Mouse (Mus musculus): ENCODE measurements around the gene Fscn3. TPM values are rescaled to one million over a fixed set of nuclear protein-coding genes. Genes with fewer than 3 reads are reported as not detected.

Fscn3 gene
- polyA plus RNA-seq (2014; fragmentation: Nextera tagmentation; extraction: Ambion mirVana) = not detected in 2 replicates

GRCm38 (mm10) chr6:28427096-28427839 lies at the start of gene Fscn3:
TSS of gene Fscn3 (plus strand) at chr6:28427789.
- no peak for ATAC-seq (replicated peaks; ENCODE audit: insufficient number of reproducible peaks, low FRiP score, low TSS enrichment, low read depth)
- Histone ChIP-seq H3K4me2 (ENCODE audit: low read depth, low read length) (no peak within 1 kb of the TSS), H3K4me1 (ENCODE audit: control insufficient read depth, insufficient read depth, low read length) (no peaks in the 10 kb centered on the region), H3K9me3 (replicated peaks; ENCODE audit: control insufficient read depth, low read length) (no peaks in the 10 kb centered on the region), H3K27me3 (ENCODE audit: control insufficient read depth, insufficient read depth, low read length) (no peaks in the 10 kb centered on the region), H3K27ac (replicated peaks; ENCODE audit: low read depth, low read length) (no peak within 1 kb of the TSS), H3K36me3 (replicated peaks; ENCODE audit: control insufficient read depth, insufficient read depth, low read depth, low read length) (no peaks in the 10 kb centered on the region; the same call in 1 of the 2 replicates), H3K9ac (replicated peaks; ENCODE audit: low read length) (no peak within 1 kb of the TSS), H3K4me3 (ENCODE audit: low read depth, low read length) (no peak within 1 kb of the TSS)
- WGBS = 76% methylated on average over 3 of the region's 3 CpGs
- no peak for DNase-seq (ENCODE audit: low spot score)

- Histone ChIP-seq H3K4me3 (ENCODE audit: low read depth, low read length) (no peak overlapping the region), H3K36me3 (replicated peaks; ENCODE audit: control insufficient read depth, insufficient read depth, low read depth, low read length) (no peaks in the 10 kb centered on the region), H3K9ac (replicated peaks; ENCODE audit: low read length) (no peak overlapping the region), H3K27ac (replicated peaks; ENCODE audit: low read depth, low read length) (no peak overlapping the region), H3K9me3 (replicated peaks; ENCODE audit: control insufficient read depth, low read length) (no peaks in the 10 kb centered on the region), H3K4me1 (ENCODE audit: control insufficient read depth, insufficient read depth, low read length) (no peaks in the 10 kb centered on the region), H3K4me2 (ENCODE audit: low read depth, low read length) (no peak overlapping the region), H3K27me3 (ENCODE audit: control insufficient read depth, insufficient read depth, low read length) (no peaks in the 10 kb centered on the region)
- no peak for DNase-seq (ENCODE audit: low spot score)
- 37% methylated on average over 4 of the region's 4 CpGs for WGBS
- no peak for ATAC-seq (replicated peaks; ENCODE audit: insufficient number of reproducible peaks, low FRiP score, low TSS enrichment, low read depth)
These were observed 45.6 kb upstream of the Fscn3 start for GRCm38 (mm10) chr6:28381983-28382382.

GRCm38 (mm10) chr6:28385169-28385568 lies 42.4 kb upstream of the Fscn3 start:
- ATAC-seq (replicated peaks; ENCODE audit: insufficient number of reproducible peaks, low FRiP score, low TSS enrichment, low read depth) = no peak
- no peaks in the 10 kb centered on the region for H3K9me3 ChIP-seq (replicated peaks; ENCODE audit: control insufficient read depth, low read length)
- whole genome bisulfite sequencing = 85% methylated on average over 3 of the region's 3 CpGs

GRCm38 (mm10) chr6:28389038-28389437 lies 38.6 kb upstream of the Fscn3 start:
- ATAC-seq (replicated peaks; ENCODE audit: insufficient number of reproducible peaks, low FRiP score, low TSS enrichment, low read depth) (no peak), DNase-seq (ENCODE audit: low spot score) (no peak)
- Histone ChIP-seq H3K27me3 (ENCODE audit: control insufficient read depth, insufficient read depth, low read length) (no peaks in the 10 kb centered on the region), H3K9me3 (replicated peaks; ENCODE audit: control insufficient read depth, low read length) (no peaks in the 10 kb centered on the region), H3K27ac (replicated peaks; ENCODE audit: low read depth, low read length) (no peak overlapping the region), H3K4me2 (ENCODE audit: low read depth, low read length) (no peak overlapping the region), H3K36me3 (replicated peaks; ENCODE audit: control insufficient read depth, insufficient read depth, low read depth, low read length) (no peaks in the 10 kb centered on the region), H3K4me3 (ENCODE audit: low read depth, low read length) (no peak overlapping the region), H3K4me1 (ENCODE audit: control insufficient read depth, insufficient read depth, low read length) (no peaks in the 10 kb centered on the region), H3K9ac (replicated peaks; ENCODE audit: low read length) (no peak overlapping the region)
- WGBS = 91% methylated on average over 3 of the region's 3 CpGs

More at GRCm38 (mm10) chr6:28385169-28385568, 42.4 kb upstream of the Fscn3 start:
- no peak overlapping the region for H3K27ac ChIP-seq (replicated peaks; ENCODE audit: low read depth, low read length)
- H3K4me3 ChIP-seq (ENCODE audit: low read depth, low read length) = no peak overlapping the region
- DNase-seq (ENCODE audit: low spot score) = no peak
- H3K4me1 ChIP-seq (ENCODE audit: control insufficient read depth, insufficient read depth, low read length) = no peaks in the 10 kb centered on the region
- no peak overlapping the region for H3K4me2 ChIP-seq (ENCODE audit: low read depth, low read length)
- H3K36me3 ChIP-seq (replicated peaks; ENCODE audit: control insufficient read depth, insufficient read depth, low read depth, low read length) = no peaks in the 10 kb centered on the region
- no peak overlapping the region for H3K9ac ChIP-seq (replicated peaks; ENCODE audit: low read length)
- no peaks in the 10 kb centered on the region for H3K27me3 ChIP-seq (ENCODE audit: control insufficient read depth, insufficient read depth, low read length)

GRCm38 (mm10) chr6:28396051-28396852 lies 31.3 kb upstream of the Fscn3 start:
- H3K9me3 ChIP-seq (replicated peaks; ENCODE audit: control insufficient read depth, low read length) = no peaks in the 10 kb centered on the region
- H3K4me2 ChIP-seq (ENCODE audit: low read depth, low read length) = peak overlapping the region; percentile 69; the same call in 1 of the 2 replicates
- ATAC-seq (replicated peaks; ENCODE audit: insufficient number of reproducible peaks, low FRiP score, low TSS enrichment, low read depth) = no peak
- no peak overlapping the region; the same call in 1 of the 2 replicates for H3K4me3 ChIP-seq (ENCODE audit: low read depth, low read length)
- no peak overlapping the region for H3K27ac ChIP-seq (replicated peaks; ENCODE audit: low read depth, low read length)
- peaks cover 7% of the 10 kb centered on the region for H3K27me3 ChIP-seq (ENCODE audit: control insufficient read depth, insufficient read depth, low read length)
- no peak overlapping the region; the same call in 1 of the 2 replicates for H3K9ac ChIP-seq (replicated peaks; ENCODE audit: low read length)
- WGBS = 22% methylated on average over 15 of the region's 15 CpGs
- no peaks in the 10 kb centered on the region for H3K4me1 ChIP-seq (ENCODE audit: control insufficient read depth, insufficient read depth, low read length)
- DNase-seq (ENCODE audit: low spot score) = no peak
- no peaks in the 10 kb centered on the region for H3K36me3 ChIP-seq (replicated peaks; ENCODE audit: control insufficient read depth, insufficient read depth, low read depth, low read length)

- H3K27ac ChIP-seq (replicated peaks; ENCODE audit: low read depth, low read length) = no peak overlapping the region
- under 1% methylated on average over 19 of the region's 19 CpGs for WGBS
- ATAC-seq (replicated peaks; ENCODE audit: insufficient number of reproducible peaks, low FRiP score, low TSS enrichment, low read depth) = no peak
These were observed 30.6 kb upstream of the Fscn3 start for GRCm38 (mm10) chr6:28396853-28397457.

GRCm38 (mm10) chr6:28397681-28398203 lies 29.8 kb upstream of the Fscn3 start, which contains the start of gene Zfp800:
TSS of gene Zfp800 (minus strand) at chr6:28398005.
- Histone ChIP-seq H3K9ac (replicated peaks; ENCODE audit: low read length) (peak within 1 kb of the TSS; percentile 30), H3K9me3 (replicated peaks; ENCODE audit: control insufficient read depth, low read length) (no peaks in the 10 kb centered on the region), H3K4me2 (ENCODE audit: low read depth, low read length) (peak within 1 kb of the TSS; percentile 69), H3K4me3 (ENCODE audit: low read depth, low read length) (peak within 1 kb of the TSS; percentile 37), H3K4me1 (ENCODE audit: control insufficient read depth, insufficient read depth, low read length) (no peaks in the 10 kb centered on the region), H3K27me3 (ENCODE audit: control insufficient read depth, insufficient read depth, low read length) (peaks cover 7% of the 10 kb centered on the region), H3K27ac (replicated peaks; ENCODE audit: low read depth, low read length) (no peak within 1 kb of the TSS), H3K36me3 (replicated peaks; ENCODE audit: control insufficient read depth, insufficient read depth, low read depth, low read length) (no peaks in the 10 kb centered on the region)
- WGBS = under 1% methylated on average over 33 of the region's 33 CpGs
- peak; percentile 54 for DNase-seq (ENCODE audit: low spot score)
- peak; percentile 68; the same call in 1 of the 2 replicates for ATAC-seq (replicated peaks; ENCODE audit: insufficient number of reproducible peaks, low FRiP score, low TSS enrichment, low read depth)

More at GRCm38 (mm10) chr6:28396853-28397457, 30.6 kb upstream of the Fscn3 start:
- Histone ChIP-seq H3K9me3 (replicated peaks; ENCODE audit: control insufficient read depth, low read length) (no peaks in the 10 kb centered on the region), H3K4me3 (ENCODE audit: low read depth, low read length) (peak overlapping the region; percentile 37), H3K4me1 (ENCODE audit: control insufficient read depth, insufficient read depth, low read length) (no peaks in the 10 kb centered on the region), H3K27me3 (ENCODE audit: control insufficient read depth, insufficient read depth, low read length) (peaks cover 7% of the 10 kb centered on the region), H3K36me3 (replicated peaks; ENCODE audit: control insufficient read depth, insufficient read depth, low read depth, low read length) (no peaks in the 10 kb centered on the region), H3K9ac (replicated peaks; ENCODE audit: low read length) (peak overlapping the region; percentile 30), H3K4me2 (ENCODE audit: low read depth, low read length) (peak overlapping the region; percentile 69)
- peak; percentile 66 for DNase-seq (ENCODE audit: low spot score)

Data from embryonic facial prominence, embryonic 11.5 days (tissue).